Mouse (Mus musculus) liver, embryonic 15.5 days (tissue): ENCODE measurements around the gene Ica1l. TPM values are rescaled to one million over a fixed set of nuclear protein-coding genes. Genes with fewer than 3 reads are reported as not detected.

Source experiments
- ATAC-seq: fragments of 200-750 bp; cut with Nextera tagmentation; 2 replicates; pipeline ENCODE4 v1.8.0; 2017; ENCODE audit warnings: moderate number of reproducible peaks, mild to moderate bottlenecking, moderate library complexity; ENCODE audit not compliant: insufficient read depth
- H3K27ac ChIP-seq: fragments of 300-500 bp; sonication (generic); replicated peaks from 2 replicates; pipeline ENCODE4 v1.5.1; 2015; ENCODE audit warnings: mild to moderate bottlenecking, inconsistent platforms
- H3K27me3 ChIP-seq: fragments of 300-500 bp; sonication (generic); 2 replicates; pipeline ENCODE4 v1.6.1; 2015; ENCODE audit warnings: mild to moderate bottlenecking, inconsistent platforms
- H3K36me3 ChIP-seq: fragments of 300-500 bp; sonication (generic); replicated peaks from 2 replicates; pipeline ENCODE4 v1.6.1; 2015; ENCODE audit warnings: moderate library complexity, mild to moderate bottlenecking, inconsistent platforms
- H3K4me1 ChIP-seq: fragments of 300-500 bp; sonication (generic); replicated peaks from 2 replicates; pipeline ENCODE4 v1.6.1; 2015; ENCODE audit warnings: inconsistent platforms
- H3K4me2 ChIP-seq: fragments of 300-500 bp; sonication (generic); 2 replicates; pipeline ENCODE4 v1.6.1; 2015; ENCODE audit warnings: moderate library complexity, mild to moderate bottlenecking, inconsistent platforms
- H3K4me3 ChIP-seq: fragments of 300-500 bp; sonication (generic); replicated peaks from 2 replicates; pipeline ENCODE4 v1.5.1; 2015; ENCODE audit warnings: mild to moderate bottlenecking, inconsistent platforms
- H3K9ac ChIP-seq: fragments of 300-500 bp; sonication (generic); 2 replicates; pipeline ENCODE4 v1.6.1; 2015; ENCODE audit warnings: moderate library complexity, mild to moderate bottlenecking, inconsistent platforms
- H3K9me3 ChIP-seq: fragments of 300-500 bp; sonication (generic); replicated peaks from 2 replicates; pipeline ENCODE4 v1.6.1; 2016; ENCODE audit warnings: inconsistent platforms
- WGBS: fragments of 180-500 bp; shearing (Covaris S2); methylation state at CpG from one replicate; pipeline ENCODE4 v1.1.7; 2015; ENCODE audit warnings: mixed read lengths; ENCODE audit not compliant: insufficient replicate concordance; 5-methylcytosine and 5-hydroxymethylcytosine counted together
- polyA plus RNA-seq: library from polyadenylated mRNA; unstranded; fragments of >200 nt; fragmentation: Nextera tagmentation; extraction: Ambion mirVana; gene quantifications from 2 replicates; pipeline ENCODE4 v1.2.1, GENCODE M21; 2015

Ica1l gene
- polyA plus RNA-seq, 1 experiment from 2014 or later = 0.31 TPM

DNA sequence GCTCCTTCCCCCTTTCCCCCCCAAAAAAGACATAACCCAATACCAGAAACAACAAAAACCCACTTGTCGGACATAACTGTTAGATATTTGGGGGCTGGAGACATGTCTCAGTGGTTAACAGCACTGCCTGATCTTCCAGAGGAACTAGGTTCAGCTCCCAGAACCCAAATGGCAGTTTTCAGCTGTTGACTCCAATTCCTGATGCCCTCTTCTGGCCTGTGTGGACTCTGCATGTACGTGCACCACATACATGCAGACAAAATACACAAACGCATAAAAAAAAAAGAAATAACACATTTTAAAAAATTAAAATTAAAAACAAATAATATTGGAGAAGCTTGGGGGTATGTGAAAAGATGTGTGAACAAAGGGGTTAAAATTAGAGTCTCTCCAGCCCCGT, 75.7 kb downstream of the Ica1l start:
- Histone ChIP-seq H3K4me2 (no peak overlapping the region), H3K9me3 (no peaks in the 10 kb centered on the region), H3K36me3 (0 out of 2 replicates have a peak, but pooled peaks cover 9% of the 10 kb centered on the region), H3K4me1 (no peaks in the 10 kb centered on the region), H3K27ac (no peak overlapping the region), H3K9ac (no peak overlapping the region), H3K4me3 (no peak overlapping the region), H3K27me3 (no peaks in the 10 kb centered on the region)
- 73% methylated on average over 4 of the region's 4 CpGs for WGBS
- no peak for ATAC-seq

- no peaks in the 10 kb centered on the region for H3K9me3 ChIP-seq
- H3K36me3 ChIP-seq = 0 out of 2 replicates have a peak, but pooled peaks cover 13% of the 10 kb centered on the region
- no peak overlapping the region for H3K9ac ChIP-seq
- no peaks in the 10 kb centered on the region for H3K27me3 ChIP-seq
- no peak overlapping the region for H3K27ac ChIP-seq
- ATAC-seq = no peak
- H3K4me2 ChIP-seq = no peak overlapping the region
- no peaks in the 10 kb centered on the region for H3K4me1 ChIP-seq
- no peak overlapping the region for H3K4me3 ChIP-seq
- WGBS = 71% methylated on average over 6 of the region's 6 CpGs
These were observed 76.7 kb downstream of the Ica1l start for GRCm38 (mm10) chr1:59966171-59966785.

DNA sequence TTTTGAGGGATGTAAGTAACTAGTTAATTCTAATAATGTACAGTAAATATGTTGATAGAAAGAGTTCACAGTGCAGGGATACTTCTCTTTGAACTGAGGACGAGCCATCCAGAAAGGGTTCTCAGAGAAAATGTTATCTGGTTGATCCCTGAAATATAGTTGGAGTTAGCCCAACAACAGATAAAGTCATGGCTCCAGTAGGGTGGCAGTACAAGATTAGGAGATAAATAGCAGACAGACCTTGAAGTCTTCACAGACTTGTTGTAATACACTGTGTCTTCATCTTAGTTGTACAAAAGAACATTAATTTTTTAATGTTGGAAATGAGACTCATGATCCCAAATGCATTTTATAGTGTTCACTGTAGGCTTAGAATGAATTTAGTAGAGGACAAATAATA, 83.0 kb downstream of the Ica1l start:
- 35% methylated on average over 1 of the region's 1 CpGs for WGBS
- H3K9ac ChIP-seq = no peak overlapping the region
- H3K9me3 ChIP-seq = no peaks in the 10 kb centered on the region
- H3K4me2 ChIP-seq = no peak overlapping the region
- H3K4me3 ChIP-seq = no peak overlapping the region
- H3K27me3 ChIP-seq = no peaks in the 10 kb centered on the region
- H3K27ac ChIP-seq = no peak overlapping the region
- ATAC-seq = no peak
- H3K4me1 ChIP-seq = peaks cover 10% of the 10 kb centered on the region; the same call in 1 of the 2 replicates
- 0 out of 2 replicates have a peak, but pooled peaks cover 7% of the 10 kb centered on the region for H3K36me3 ChIP-seq

DNA sequence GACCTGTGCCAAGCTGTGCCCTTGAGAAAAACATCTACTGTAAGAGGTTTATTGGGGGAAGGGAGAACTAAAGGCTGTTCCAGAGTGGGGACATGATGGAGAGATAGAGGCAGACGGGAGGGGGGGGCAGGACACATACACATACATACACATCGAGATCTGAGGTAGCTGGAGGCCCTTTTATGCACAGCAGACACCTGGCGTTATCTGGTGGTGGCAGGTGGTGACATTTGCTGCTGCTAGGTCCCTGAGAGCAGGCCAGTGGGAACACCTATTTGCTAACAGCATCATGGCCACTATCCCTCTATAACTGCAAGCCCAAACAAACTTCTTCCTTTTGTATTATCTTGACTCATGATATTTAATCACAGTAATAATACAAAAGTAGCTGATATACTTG, 85.8 kb downstream of the Ica1l start:
- no peaks in the 10 kb centered on the region for H3K9me3 ChIP-seq

GRCm38 (mm10) chr1:59947509-59947908, 95.5 kb downstream of the Ica1l start:
- Histone ChIP-seq H3K4me1 (peaks cover 16% of the 10 kb centered on the region), H3K27me3 (no peaks in the 10 kb centered on the region), H3K4me3 (no peak overlapping the region), H3K36me3 (no peaks in the 10 kb centered on the region), H3K9ac (no peak overlapping the region), H3K27ac (no peak overlapping the region), H3K4me2 (no peak overlapping the region), H3K9me3 (no peaks in the 10 kb centered on the region)
- WGBS = 74% methylated on average over 4 of the region's 4 CpGs
- ATAC-seq = no peak

More for the DNA sequence above, 85.8 kb downstream of the Ica1l start:
- Histone ChIP-seq H3K27ac (no peak overlapping the region), H3K4me3 (no peak overlapping the region), H3K4me2 (no peak overlapping the region), H3K36me3 (0 out of 2 replicates have a peak, but pooled peaks cover 6% of the 10 kb centered on the region), H3K27me3 (no peaks in the 10 kb centered on the region), H3K4me1 (peaks cover 10% of the 10 kb centered on the region; the same call in 1 of the 2 replicates), H3K9ac (no peak overlapping the region)
- no peak for ATAC-seq
- 36% methylated on average over 3 of the region's 3 CpGs for WGBS

GRCm38 (mm10) chr1:59945969-59946368, 97.0 kb downstream of the Ica1l start:
- Histone ChIP-seq H3K4me3 (no peak overlapping the region), H3K4me2 (no peak overlapping the region), H3K36me3 (no peaks in the 10 kb centered on the region), H3K27me3 (no peaks in the 10 kb centered on the region), H3K4me1 (peaks cover 18% of the 10 kb centered on the region), H3K9ac (no peak overlapping the region), H3K9me3 (no peaks in the 10 kb centered on the region), H3K27ac (no peak overlapping the region)
- no peak for ATAC-seq
- 20% methylated on average over 1 of the region's 1 CpGs for WGBS

- Histone ChIP-seq H3K27me3 (no peaks in the 10 kb centered on the region), H3K9me3 (no peaks in the 10 kb centered on the region), H3K9ac (no peak overlapping the region), H3K27ac (no peak overlapping the region), H3K36me3 (no peaks in the 10 kb centered on the region), H3K4me2 (no peak overlapping the region), H3K4me1 (peaks cover 24% of the 10 kb centered on the region), H3K4me3 (no peak overlapping the region)
- ATAC-seq = no peak
- WGBS = 37% methylated on average over 5 of the region's 5 CpGs
These were observed 99.2 kb downstream of the Ica1l start for GRCm38 (mm10) chr1:59943825-59944224.

GRCm38 (mm10) chr1:59942057-59942790, 100.8 kb downstream of the Ica1l start:
- H3K4me1 ChIP-seq = peaks cover 24% of the 10 kb centered on the region
- no peaks in the 10 kb centered on the region for H3K27me3 ChIP-seq
- ATAC-seq = no peak
- H3K4me3 ChIP-seq = no peak overlapping the region
- H3K36me3 ChIP-seq = no peaks in the 10 kb centered on the region
- no peak overlapping the region for H3K27ac ChIP-seq
- 51% methylated on average over 6 of the region's 6 CpGs for WGBS
- H3K9me3 ChIP-seq = no peaks in the 10 kb centered on the region
- no peak overlapping the region for H3K4me2 ChIP-seq
- no peak overlapping the region for H3K9ac ChIP-seq

DNA sequence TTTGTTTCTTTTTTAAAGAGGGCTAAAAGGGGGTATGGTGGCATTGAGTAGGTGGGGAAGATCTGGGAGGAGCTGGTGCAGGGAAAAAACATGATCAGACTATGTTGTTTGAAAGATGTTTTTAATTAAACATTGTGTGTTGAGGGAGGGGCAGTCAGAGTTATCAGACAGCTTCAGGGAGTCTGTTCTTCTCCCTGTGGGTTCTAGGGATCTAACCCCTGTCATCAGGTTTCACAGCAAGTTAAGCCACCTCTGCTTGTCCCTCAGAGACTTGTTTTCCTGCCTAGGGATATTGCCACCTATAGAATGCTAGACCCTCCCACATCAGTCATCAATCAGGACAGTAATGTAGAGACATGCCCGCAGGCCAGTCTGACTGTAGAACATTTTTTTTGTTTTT, 101.9 kb downstream of the Ica1l start:
- Histone ChIP-seq H3K4me2 (no peak overlapping the region), H3K27ac (no peak overlapping the region), H3K9me3 (no peaks in the 10 kb centered on the region), H3K27me3 (no peaks in the 10 kb centered on the region), H3K4me3 (no peak overlapping the region), H3K9ac (no peak overlapping the region), H3K36me3 (no peaks in the 10 kb centered on the region), H3K4me1 (peaks cover 27% of the 10 kb centered on the region)
- WGBS = 68% methylated on average over 1 of the region's 1 CpGs
- no peak for ATAC-seq

- no peak overlapping the region for H3K4me3 ChIP-seq
- no peak overlapping the region for H3K27ac ChIP-seq
These were observed 110.0 kb downstream of the Ica1l start for GRCm38 (mm10) chr1:59932991-59933390.

More at GRCm38 (mm10) chr1:59932991-59933390, 110.0 kb downstream of the Ica1l start:
- H3K36me3 ChIP-seq = no peaks in the 10 kb centered on the region
- H3K4me2 ChIP-seq = no peak overlapping the region
- WGBS = 84% methylated on average over 2 of the region's 2 CpGs
- H3K4me1 ChIP-seq = 0 out of 2 replicates have a peak, but pooled peaks cover 3% of the 10 kb centered on the region
- no peak overlapping the region for H3K9ac ChIP-seq
- ATAC-seq = no peak
- H3K27me3 ChIP-seq = no peaks in the 10 kb centered on the region
- H3K9me3 ChIP-seq = no peaks in the 10 kb centered on the region
